Mouse (Mus musculus) thymus, adult 2 months (tissue): ENCODE measurements at regions not wholly inside any gene's neighbourhood (a gene's known extent, or its start where the extent isn't known, plus 50 kb on each side); places are given as distances from the start of the nearest gene placed in this dataset.

Experiments used
- DNase-seq: peaks from one replicate; pipeline ENCODE4 v3.0.0; 2021
- H3K27ac ChIP-seq: fragments of 200-500 bp; 2 replicates; pipeline ENCODE4 v1.5.1; 2012; ENCODE audit warnings: low read length, control low read depth; ENCODE audit not compliant: control insufficient read depth, insufficient read depth
- H3K27me3 ChIP-seq: fragments of 200-500 bp; 2 replicates; pipeline ENCODE4 v1.6.1; 2012; ENCODE audit warnings: mild to moderate bottlenecking, low read length, moderate library complexity, mixed read lengths; ENCODE audit not compliant: control insufficient read depth, insufficient read depth
- H3K36me3 ChIP-seq: fragments of 200-500 bp; 2 replicates; pipeline ENCODE4 v1.6.1; 2012; ENCODE audit warnings: mild to moderate bottlenecking, low read length, moderate library complexity; ENCODE audit not compliant: control insufficient read depth, insufficient read depth
- H3K4me1 ChIP-seq: fragments of 200-500 bp; replicated peaks from 2 replicates; pipeline ENCODE4 v1.6.1; 2012; ENCODE audit warnings: low read length; ENCODE audit not compliant: control insufficient read depth, insufficient read depth
- H3K4me3 ChIP-seq: fragments of 200-500 bp; 2 replicates; pipeline ENCODE4 v1.5.1; 2012; ENCODE audit warnings: mild to moderate bottlenecking, low read length, control low read depth, moderate library complexity; ENCODE audit not compliant: control insufficient read depth, insufficient read depth
- CTCF ChIP-seq: fragments of 200-500 bp; IDR thresholded peaks from 2 replicates; pipeline ENCODE4 v1.5.1; 2012; ENCODE audit warnings: mild to moderate bottlenecking, control low read depth, low read length, moderate library complexity, borderline replicate concordance; ENCODE audit not compliant: control insufficient read depth, poor library complexity, insufficient read depth; ENCODE audit errors: extremely low read depth
- POLR2A ChIP-seq: fragments of 200-500 bp; IDR thresholded peaks from 2 replicates; pipeline ENCODE4 v1.6.1; 2012; ENCODE audit warnings: mild to moderate bottlenecking, low read length, control low read depth, moderate library complexity; ENCODE audit not compliant: control insufficient read depth, poor library complexity, insufficient read depth; ENCODE audit errors: extremely low read depth
- WGBS: fragments of 180-500 bp; shearing (Covaris S2); methylation state at CpG from one replicate; pipeline ENCODE4 v1.1.7; 2018; 5-methylcytosine and 5-hydroxymethylcytosine counted together

DNA sequence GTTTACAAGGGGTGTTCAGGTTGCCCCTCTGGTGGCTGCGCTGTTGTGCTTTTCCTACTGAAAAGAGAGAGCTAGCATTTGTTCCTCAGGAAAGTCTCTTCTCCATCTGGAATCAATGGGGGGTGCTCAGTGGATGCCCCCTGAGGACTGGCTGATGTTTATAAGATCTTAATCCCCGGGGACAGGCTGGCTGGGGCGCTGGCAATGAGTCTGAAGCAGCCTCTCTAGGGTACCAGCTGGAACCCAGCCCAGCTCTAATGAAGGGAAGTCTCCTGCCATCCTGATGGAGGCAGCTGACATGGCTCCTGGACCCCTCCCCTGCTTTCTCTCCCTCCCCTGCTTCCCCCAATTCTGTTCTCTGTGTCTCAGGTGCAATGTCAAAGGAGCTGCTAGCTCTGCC, 575.6 kb upstream of the 3110018I06Rik start:
- DNase-seq, result no peak
- 67% methylated on average over 3 of the region's 3 CpGs for WGBS
- TF ChIP-seq POLR2A, result no peak
- TF ChIP-seq CTCF, result no peak
- Histone ChIP-seq H3K4me1 (no peaks in the 10 kb centered on the region), H3K27me3 (no peaks in the 10 kb centered on the region), H3K36me3 (no peaks in the 10 kb centered on the region), H3K4me3 (no peak overlapping the region), H3K27ac (no peak overlapping the region)

DNA sequence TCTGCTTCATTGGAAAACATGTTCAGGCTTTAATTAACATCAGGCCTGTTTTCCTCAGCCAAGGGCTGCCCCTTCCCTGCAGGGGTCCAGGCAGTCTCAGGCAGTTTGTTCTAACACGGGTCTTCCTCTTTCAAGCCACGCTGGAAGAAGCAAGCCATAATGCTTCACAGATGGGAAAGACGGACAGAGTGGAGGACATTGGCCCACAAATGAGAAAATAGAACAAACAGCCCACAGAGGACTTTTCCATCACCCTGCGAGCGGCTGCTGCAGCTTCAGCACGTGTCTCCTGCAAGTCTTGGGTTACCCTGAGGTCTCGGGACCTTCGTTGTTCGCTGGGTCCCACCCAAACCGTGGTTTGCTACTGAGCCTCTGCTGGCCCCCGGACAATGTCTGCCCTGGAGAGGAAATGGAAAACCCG, 565.9 kb upstream of the 3110018I06Rik start:
- no peak overlapping the region for H3K4me3 ChIP-seq
- no peak overlapping the region for H3K27ac ChIP-seq
- no peak for DNase-seq
- H3K36me3 ChIP-seq, result no peaks in the 10 kb centered on the region
- 80% methylated on average over 12 of the region's 12 CpGs for WGBS
- H3K4me1 ChIP-seq, result peaks cover 17% of the 10 kb centered on the region
- no peak for TF ChIP-seq CTCF
- TF ChIP-seq POLR2A, result no peak
- H3K27me3 ChIP-seq, result no peaks in the 10 kb centered on the region

DNA sequence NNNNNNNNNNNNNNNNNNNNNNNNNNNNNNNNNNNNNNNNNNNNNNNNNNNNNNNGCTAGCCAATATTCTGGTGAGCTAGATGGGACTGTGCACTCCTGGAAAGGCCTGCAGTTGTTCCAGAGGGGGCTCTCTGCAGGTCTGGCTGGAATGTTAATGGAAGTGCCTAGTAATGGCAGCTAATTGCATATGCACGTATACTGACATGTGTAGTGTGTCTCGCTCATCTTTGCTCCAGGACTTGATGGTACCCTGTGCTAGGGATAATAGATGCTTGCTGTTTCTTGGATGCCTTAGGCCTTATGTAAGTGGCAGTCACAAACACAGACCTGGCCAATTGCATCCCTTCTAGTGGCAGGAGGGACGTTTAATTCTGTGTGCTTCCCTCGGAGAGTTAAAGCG, 560.0 kb upstream of the 3110018I06Rik start:
- no peak for TF ChIP-seq CTCF
- TF ChIP-seq POLR2A, result no peak
- Histone ChIP-seq H3K27ac (no peak overlapping the region), H3K36me3 (no peaks in the 10 kb centered on the region), H3K4me1 (peaks cover 21% of the 10 kb centered on the region), H3K27me3 (no peaks in the 10 kb centered on the region), H3K4me3 (no peak overlapping the region)
- 90% methylated on average over 5 of the region's 5 CpGs for WGBS
- no peak for DNase-seq

DNA sequence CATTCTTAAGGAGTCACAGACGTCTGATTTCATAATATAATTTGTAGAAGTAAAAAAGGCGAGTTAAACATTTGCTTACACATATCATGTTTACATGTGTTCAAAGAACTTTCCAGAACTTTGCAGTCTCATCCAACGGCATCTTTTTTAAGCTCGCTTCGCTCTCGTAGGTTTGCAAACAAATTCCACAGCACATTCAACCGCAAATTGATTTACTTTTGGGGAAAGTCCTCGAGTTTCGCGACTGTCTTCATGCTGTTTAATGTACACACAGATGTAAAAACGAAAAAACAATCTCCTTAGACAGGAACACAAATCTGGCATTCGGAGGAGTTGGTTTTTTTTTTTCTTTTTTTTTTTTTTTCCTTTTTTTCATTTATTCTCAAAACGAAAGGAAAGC, 559.3 kb upstream of the 3110018I06Rik start:
- Histone ChIP-seq H3K36me3 (no peaks in the 10 kb centered on the region), H3K27ac (no peak overlapping the region), H3K4me1 (peaks cover 23% of the 10 kb centered on the region), H3K4me3 (no peak overlapping the region), H3K27me3 (no peaks in the 10 kb centered on the region)
- no peak for TF ChIP-seq CTCF
- no peak for TF ChIP-seq POLR2A
- WGBS, result 90% methylated on average over 13 of the region's 13 CpGs
- DNase-seq, result no peak

DNA sequence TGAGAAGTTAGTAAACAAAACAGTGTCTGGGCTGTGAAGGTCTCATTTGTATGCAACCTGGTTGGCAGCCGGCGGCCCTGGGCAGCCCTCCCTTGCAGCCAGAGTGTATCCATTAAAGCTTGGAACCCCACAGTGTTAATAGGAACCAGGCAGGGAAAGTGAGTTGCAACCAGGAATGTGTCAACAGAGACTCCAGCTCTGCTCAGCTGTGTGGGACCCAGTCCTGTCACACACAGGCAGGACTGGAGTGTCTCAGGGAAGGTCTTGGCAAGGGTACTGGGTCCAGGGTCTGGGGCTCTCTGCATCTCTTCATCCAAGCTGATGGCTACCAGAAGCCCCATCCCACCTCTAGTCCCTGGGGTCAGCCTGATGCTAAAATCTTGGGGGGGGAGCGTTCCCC, 556.8 kb upstream of the 3110018I06Rik start:
- TF ChIP-seq CTCF (no peak), POLR2A (no peak)
- H3K4me3 ChIP-seq, result no peak overlapping the region
- whole genome bisulfite sequencing, result 88% methylated on average over 3 of the region's 3 CpGs
- no peak overlapping the region for H3K27ac ChIP-seq
- no peaks in the 10 kb centered on the region for H3K27me3 ChIP-seq
- DNase-seq, result no peak
- no peaks in the 10 kb centered on the region for H3K36me3 ChIP-seq
- peaks cover 10% of the 10 kb centered on the region for H3K4me1 ChIP-seq

DNA sequence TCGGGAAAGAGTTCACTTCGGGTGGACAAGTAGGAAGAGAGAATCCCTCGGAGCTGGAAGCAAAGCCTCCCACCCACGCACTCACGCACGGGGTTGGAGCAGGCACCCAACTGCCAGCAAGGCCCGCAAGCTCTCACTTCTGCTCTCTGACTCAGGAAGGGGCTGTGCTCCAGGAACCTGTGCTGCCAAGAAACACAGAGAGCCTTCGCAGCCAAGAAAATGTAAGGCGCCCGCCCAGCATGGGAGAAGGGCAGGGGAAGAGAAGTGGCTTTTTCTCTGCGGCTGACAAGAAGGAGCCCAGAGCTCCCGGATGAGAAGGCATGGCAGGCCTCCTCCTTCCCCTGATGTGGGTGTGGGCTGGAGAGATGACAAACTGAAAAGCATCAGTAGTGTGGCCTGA, 549.1 kb upstream of the 3110018I06Rik start:
- 86% methylated on average over 12 of the region's 12 CpGs for WGBS
- Histone ChIP-seq H3K36me3 (no peaks in the 10 kb centered on the region), H3K4me1 (peaks cover 6% of the 10 kb centered on the region; the same call in 1 of the 2 replicates), H3K4me3 (no peak overlapping the region), H3K27me3 (no peaks in the 10 kb centered on the region), H3K27ac (no peak overlapping the region)
- no peak for TF ChIP-seq POLR2A
- DNase-seq, result no peak

DNA sequence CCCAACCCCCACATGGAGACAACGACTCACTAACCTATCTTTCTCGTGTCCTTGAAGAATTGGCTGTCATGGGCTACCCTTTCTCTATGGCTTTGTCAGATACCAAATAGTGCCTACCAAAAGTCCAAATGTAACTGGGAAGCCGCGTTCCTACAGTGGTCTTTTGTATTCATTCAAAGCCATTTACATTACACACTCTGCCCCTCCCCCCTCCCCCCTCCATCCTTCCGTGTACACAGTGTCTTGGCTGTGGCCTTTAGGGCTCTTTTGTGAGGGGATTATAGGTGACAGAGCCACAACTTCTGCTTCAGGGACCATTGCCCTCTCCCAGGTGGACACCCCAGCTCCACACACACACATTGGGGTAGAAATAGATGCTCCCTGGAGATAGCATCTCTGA, 544.6 kb upstream of the 3110018I06Rik start:
- TF ChIP-seq CTCF (no peak), POLR2A (no peak)
- H3K27me3 ChIP-seq, result no peaks in the 10 kb centered on the region

More for the DNA sequence above, 544.6 kb upstream of the 3110018I06Rik start:
- no peak for DNase-seq
- WGBS, result 72% methylated on average over 5 of the region's 5 CpGs
- no peak overlapping the region for H3K4me3 ChIP-seq
- no peak overlapping the region for H3K27ac ChIP-seq
- peaks cover 6% of the 10 kb centered on the region; the same call in 1 of the 2 replicates for H3K4me1 ChIP-seq
- no peaks in the 10 kb centered on the region for H3K36me3 ChIP-seq
